Comparison of ENCODE assay signal across 10 mouse cellular contexts in the genomic region with DNA sequence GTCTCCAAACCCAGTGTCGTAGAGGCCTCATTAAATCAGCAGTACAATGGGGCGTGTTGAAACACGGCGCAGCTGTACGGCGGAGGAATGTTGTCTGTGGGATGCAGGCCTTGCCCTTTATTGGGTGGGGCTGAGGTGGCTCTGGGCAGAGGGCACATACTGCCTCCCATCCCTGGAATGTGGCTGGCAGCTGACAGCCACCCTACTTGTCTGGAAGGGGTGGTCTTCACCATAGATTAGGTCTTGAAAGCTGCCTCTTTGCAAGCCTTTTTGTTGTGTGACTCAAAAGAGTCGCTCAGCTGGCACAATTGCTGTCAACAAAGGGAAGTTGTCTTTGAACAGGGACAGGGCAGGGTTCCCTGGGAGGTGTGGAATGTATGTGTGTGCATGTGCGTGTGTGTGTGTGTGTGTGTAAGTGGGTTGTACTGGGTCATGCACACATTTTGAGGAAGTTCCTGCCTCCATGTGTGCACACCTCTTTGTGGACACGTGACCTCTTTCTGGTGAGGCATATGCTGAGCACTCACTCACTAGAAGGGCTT. TPM values are rescaled to one million over a fixed set of nuclear protein-coding genes. Genes with fewer than 3 reads are reported as not detected.
DNase-seq lines count a peak whose midpoint lies in the region; ATAC-seq lines count a peak whose summit lies in the region.
"Had no signal": no experiment of that assay in that cellular context is flagged by ENCODE, and none has a peak within 500 bp of the region (broad histone marks: within the 10 kb centered on the region; RNA-seq: fewer than 3 reads in every experiment).

No protein-coding gene starts in this region.

- H3K27ac ChIP-seq in embryonic facial prominence, embryonic 10.5 days (replicated peaks): 0 out of 2 replicates have a peak overlapping the region, but pooled peaks have one; percentile 19
- H3K27ac ChIP-seq in intestine, embryonic 14.5 days (ENCODE audit: low read depth): no peak overlapping the region
- H3K27ac ChIP-seq in neural tube, embryonic 14.5 days (ENCODE audit: low read depth, low read length): no peak overlapping the region

- peak; percentile 64; the same call in 1 of the 2 replicates for ATAC-seq in intestine, embryonic 14.5 days (replicated peaks; ENCODE audit: low FRiP score, low TSS enrichment, low read depth)
- ATAC-seq in neural tube, embryonic 14.5 days (ENCODE audit: low read depth): peak; percentile 55; the same call in 1 of the 2 replicates

- H3K36me3 ChIP-seq in embryonic facial prominence, embryonic 10.5 days (replicated peaks): no peaks in the 10 kb centered on the region
- no peaks in the 10 kb centered on the region for H3K36me3 ChIP-seq in intestine, embryonic 14.5 days (ENCODE audit: control insufficient read depth, insufficient read depth, low read length)
- H3K36me3 ChIP-seq in neural tube, embryonic 14.5 days (ENCODE audit: control insufficient read depth, insufficient read depth, low read length): no peaks in the 10 kb centered on the region

- H3K9me3 ChIP-seq in embryonic facial prominence, embryonic 10.5 days: no peaks in the 10 kb centered on the region
- no peaks in the 10 kb centered on the region for H3K9me3 ChIP-seq in intestine, embryonic 14.5 days (ENCODE audit: control insufficient read depth, low read length)
- H3K9me3 ChIP-seq in neural tube, embryonic 14.5 days (ENCODE audit: control insufficient read depth, low read length): no peaks in the 10 kb centered on the region

- intact Hi-C loops in left cerebral cortex, postnatal 14 days (cut with DNase I): no loop called here

- DNase-seq in kidney, postnatal 10 days: peak; percentile 23
- DNase-seq in kidney, adult 8-10 months: no peak
- peak; percentile 38 for DNase-seq in embryonic facial prominence, embryonic 10.5 days (ENCODE audit: low spot score)
- peak; percentile 55 for DNase-seq in intestine, embryonic 14.5 days (ENCODE audit: low spot score)
- no peak for DNase-seq in B cell, adult 2 months
- DNase-seq in cerebellum, adult 8-10 months: no peak
- DNase-seq in left cerebral cortex, postnatal 14 days (ENCODE audit: low spot score in 2 of 2): no peak
- DNase-seq: thymus, adult 2 months had no signal

- no peak overlapping the region for H3K4me2 ChIP-seq in intestine, embryonic 14.5 days (ENCODE audit: low read length)
- H3K4me2 ChIP-seq in neural tube, embryonic 14.5 days (ENCODE audit: low read depth, low read length): no peak overlapping the region

- 0 out of 2 replicates have a peak, but pooled peaks cover 5% of the 10 kb centered on the region for H3K27me3 ChIP-seq in embryonic facial prominence, embryonic 10.5 days (replicated peaks; ENCODE audit: low read depth, poor library complexity, severe bottlenecking)
- no peaks in the 10 kb centered on the region for H3K27me3 ChIP-seq in intestine, embryonic 14.5 days (replicated peaks; ENCODE audit: control insufficient read depth, insufficient read depth, low read length)
- H3K27me3 ChIP-seq in neural tube, embryonic 14.5 days (ENCODE audit: control insufficient read depth, insufficient read depth, low read length): no peaks in the 10 kb centered on the region

- 56% methylated on average over 9 of the region's 9 CpGs for WGBS in embryonic facial prominence, embryonic 10.5 days
- 50% methylated on average over 9 of the region's 9 CpGs for WGBS in intestine, embryonic 14.5 days
- WGBS in neural tube, embryonic 14.5 days: 15% methylated on average over 9 of the region's 9 CpGs

- peaks cover 17% of the 10 kb centered on the region for H3K4me1 ChIP-seq in embryonic facial prominence, embryonic 10.5 days
- no peaks in the 10 kb centered on the region for H3K4me1 ChIP-seq in intestine, embryonic 14.5 days (replicated peaks; ENCODE audit: control insufficient read depth, insufficient read depth, low read length)
- H3K4me1 ChIP-seq in neural tube, embryonic 14.5 days (ENCODE audit: control insufficient read depth, insufficient read depth, low read length): peaks cover 3% of the 10 kb centered on the region; the same call in 1 of the 2 replicates

- no peak overlapping the region for H3K9ac ChIP-seq in intestine, embryonic 14.5 days (ENCODE audit: low read length)
- H3K9ac ChIP-seq in neural tube, embryonic 14.5 days (replicated peaks; ENCODE audit: low read depth, low read length): no peak overlapping the region

- no peak overlapping the region for H3K4me3 ChIP-seq in embryonic facial prominence, embryonic 10.5 days
- no peak overlapping the region for H3K4me3 ChIP-seq in intestine, embryonic 14.5 days (ENCODE audit: low read depth, low read length)
- no peak overlapping the region for H3K4me3 ChIP-seq in neural tube, embryonic 14.5 days (ENCODE audit: low read depth, low read length)

RNA-seq across cellular contexts. Expression of gene Stab2, which starts 8.4 kb away (rescaled TPM):
- 0.26 and 0.35 TPM in 2 replicates for polyA plus RNA-seq in embryonic facial prominence, embryonic 10.5 days (2016; fragmentation: Nextera tagmentation; extraction: Ambion mirVana)
- polyA plus RNA-seq in intestine, embryonic 14.5 days (2014; fragmentation: Nextera tagmentation; extraction: Ambion mirVana): 1.3 and 2.6 TPM in 2 replicates
- polyA plus RNA-seq in neural tube, embryonic 14.5 days (2014; fragmentation: Nextera tagmentation; extraction: Ambion mirVana): 0.23 and 0.36 TPM in 2 replicates
- under 1 TPM; 0.25 to 0.37 TPM for total RNA-seq in left cerebral cortex, postnatal 14 days (2021)
- total RNA-seq: common myeloid progenitor, adult 5-6 weeks had no signal

RNA-seq across cellular contexts. Expression of gene 1700113H08Rik, which starts 41.6 kb away (rescaled TPM):
- polyA plus RNA-seq in embryonic facial prominence, embryonic 10.5 days (2016; fragmentation: Nextera tagmentation; extraction: Ambion mirVana): not detected in 2 replicates
- 0.14 TPM in 1 of 2 replicates, not detected in the other for polyA plus RNA-seq in intestine, embryonic 14.5 days (2014; fragmentation: Nextera tagmentation; extraction: Ambion mirVana)
- 0.55 TPM in 1 of 2 replicates, not detected in the other for polyA plus RNA-seq in neural tube, embryonic 14.5 days (2014; fragmentation: Nextera tagmentation; extraction: Ambion mirVana)
- not detected for total RNA-seq in left cerebral cortex, postnatal 14 days (2021)
- total RNA-seq: common myeloid progenitor, adult 5-6 weeks had no signal

Comparison
In these comparisons a context has a peak if more than half of its experiments do, and no peak if none do; other contexts are left out.
1. DNase-seq: peak in kidney, postnatal 10 days (single experiment), embryonic facial prominence, embryonic 10.5 days (single experiment) and intestine, embryonic 14.5 days (single experiment); none in kidney, adult 8-10 months (0 of 2), B cell, adult 2 months (0 of 2), cerebellum, adult 8-10 months (single experiment) and left cerebral cortex, postnatal 14 days (0 of 2).